Mouse (Mus musculus) testis, adult 2 months (tissue): ENCODE results near the gene Tekt1.

Experiments
- CTCF ChIP-seq: fragments of 200-500 bp; IDR thresholded peaks from 2 replicates; pipeline ENCODE4 v1.5.1; 2012; ENCODE audit warnings: low read depth, mild to moderate bottlenecking, inconsistent platforms, low read length, moderate library complexity; ENCODE audit not compliant: control insufficient read depth, insufficient read depth, insufficient replicate concordance
- POLR2A ChIP-seq: fragments of 200-500 bp; IDR thresholded peaks from 2 replicates; pipeline ENCODE4 v1.6.1; 2012; ENCODE audit warnings: low read depth, mild to moderate bottlenecking, inconsistent platforms, low read length, moderate library complexity; ENCODE audit not compliant: control insufficient read depth

GRCm38 (mm10) chr11:72314151-72314895 lies 47.9 kb downstream of the Tekt1 start, which contains the start of gene Fbxo39:
- TF ChIP-seq CTCF (no peak), POLR2A (peak; percentile 46; the same call in 1 of the 2 replicates)
